Mouse (Mus musculus): ENCODE results near the gene Duox1. TPM values are rescaled to one million over a fixed set of nuclear protein-coding genes. Genes with fewer than 3 reads are reported as not detected.

The Duox1 gene
- polyA plus RNA-seq, 1 experiment: 0.10 TPM

- TF ChIP-seq TCF12 (IDR thresholded peaks at IDR 0.05; ENCODE audit: insufficient read depth, poor library complexity, severe bottlenecking): no peak
- TF ChIP-seq TCF3 (IDR thresholded peaks at IDR 0.05; ENCODE audit: insufficient read length, low read depth): no peak
- TF ChIP-seq MYOD1 (IDR thresholded peaks at IDR 0.05; ENCODE audit: control insufficient read depth in 1 of 3, insufficient read length in 2 of 3, low read depth in 2 of 3): peak in 2 of 3 experiments; percentile 53 to 58
- no peak within 1 kb of the TSS for H3K4me3 ChIP-seq
- no peak within 1 kb of the TSS for H3ac ChIP-seq (ENCODE audit: control insufficient read depth, insufficient read length)
Observed at GRCm38 (mm10) chr2:122298596-122299490, 16.6 kb upstream of the Duox1 start, which contains the start of gene Duoxa2. Gene Duoxa2 (plus strand): TSS chr2:122298900.

GRCm38 (mm10) chr2:122299911-122300655, 15.4 kb upstream of the Duox1 start:
- no peaks in the 10 kb centered on the region for H3K36me3 ChIP-seq (ENCODE audit: control insufficient read depth, insufficient read depth)
- H3K27me3 ChIP-seq (ENCODE audit: control insufficient read depth, insufficient read depth, insufficient read length): peaks cover 13% of the 10 kb centered on the region
- TF ChIP-seq SRF (IDR thresholded peaks at IDR 0.05; ENCODE audit: control insufficient read depth, insufficient read length, low read depth) (no peak), E2F4 (IDR thresholded peaks at IDR 0.05; ENCODE audit: insufficient read depth) (no peak), MYOG (IDR thresholded peaks at IDR 0.05; ENCODE audit: control insufficient read depth in 1 of 3, insufficient read depth in 1 of 3, insufficient read length in 2 of 3, low read depth in 2 of 3) (no peak), MYOD1 (IDR thresholded peaks at IDR 0.05; ENCODE audit: control insufficient read depth in 1 of 3, insufficient read length in 2 of 3, low read depth in 2 of 3) (no peak), POLR2AphosphoS2 (IDR thresholded peaks at IDR 0.05; ENCODE audit: insufficient read length, low read depth) (no peak), CEBPB (IDR thresholded peaks at IDR 0.05; ENCODE audit: insufficient read depth, poor library complexity, severe bottlenecking) (no peak), USF1 (IDR thresholded peaks at IDR 0.05; ENCODE audit: low read depth) (no peak), TCF12 (IDR thresholded peaks at IDR 0.05; ENCODE audit: insufficient read depth, poor library complexity, severe bottlenecking) (no peak), MAX (IDR thresholded peaks at IDR 0.05; ENCODE audit: low read depth) (no peak), REST (IDR thresholded peaks at IDR 0.05; ENCODE audit: insufficient read depth, insufficient read length) (no peak), TCF3 (IDR thresholded peaks at IDR 0.05; ENCODE audit: insufficient read length, low read depth) (no peak), POLR2A (IDR thresholded peaks at IDR 0.05; ENCODE audit: insufficient read length, low read depth) (no peak)
- no peak overlapping the region for H3K4me3 ChIP-seq
- H3ac ChIP-seq (ENCODE audit: control insufficient read depth, insufficient read length): no peak overlapping the region
- no peak overlapping the region for H3K4me2 ChIP-seq (ENCODE audit: low read depth)
- H3K79me2 ChIP-seq (ENCODE audit: control insufficient read depth, insufficient read depth): no peaks in the 10 kb centered on the region

More at GRCm38 (mm10) chr2:122298596-122299490, 16.6 kb upstream of the Duox1 start, which contains the start of gene Duoxa2:
- H3K36me3 ChIP-seq (ENCODE audit: control insufficient read depth, insufficient read depth): no peaks in the 10 kb centered on the region
- peak within 1 kb of the TSS; percentile 67 for H3K4me2 ChIP-seq (ENCODE audit: low read depth)
- H3K79me2 ChIP-seq (ENCODE audit: control insufficient read depth, insufficient read depth): no peaks in the 10 kb centered on the region
- peaks cover 13% of the 10 kb centered on the region for H3K27me3 ChIP-seq (ENCODE audit: control insufficient read depth, insufficient read depth, insufficient read length)

DNA sequence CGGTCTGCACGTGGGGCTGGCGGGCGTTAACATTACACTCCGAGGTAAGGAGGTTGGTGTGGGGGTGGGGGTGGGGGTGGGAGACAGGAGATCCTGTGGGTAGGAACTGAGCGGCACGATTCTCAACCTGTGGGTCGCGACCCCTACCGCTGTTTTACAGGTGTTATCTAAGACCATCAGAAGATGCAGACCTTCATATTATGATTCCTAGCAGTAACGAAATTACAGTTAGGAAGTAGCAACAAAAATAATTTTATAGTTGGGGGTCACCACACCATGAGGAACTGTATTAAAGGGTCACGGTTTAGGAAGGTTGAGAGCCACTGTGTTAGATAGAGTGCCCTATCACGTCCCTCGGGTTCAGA, 14.8 kb upstream of the Duox1 start:
- H3ac ChIP-seq (ENCODE audit: control insufficient read depth, insufficient read length): no peak overlapping the region
- TF ChIP-seq CEBPB (IDR thresholded peaks at IDR 0.05; ENCODE audit: insufficient read depth, poor library complexity, severe bottlenecking) (no peak), SRF (IDR thresholded peaks at IDR 0.05; ENCODE audit: control insufficient read depth, insufficient read length, low read depth) (no peak), REST (IDR thresholded peaks at IDR 0.05; ENCODE audit: insufficient read depth, insufficient read length) (no peak), TCF3 (IDR thresholded peaks at IDR 0.05; ENCODE audit: insufficient read length, low read depth) (no peak), POLR2AphosphoS2 (IDR thresholded peaks at IDR 0.05; ENCODE audit: insufficient read length, low read depth) (no peak), E2F4 (IDR thresholded peaks at IDR 0.05; ENCODE audit: insufficient read depth) (no peak), TCF12 (IDR thresholded peaks at IDR 0.05; ENCODE audit: insufficient read depth, poor library complexity, severe bottlenecking) (no peak), MAX (IDR thresholded peaks at IDR 0.05; ENCODE audit: low read depth) (no peak), POLR2A (IDR thresholded peaks at IDR 0.05; ENCODE audit: insufficient read length, low read depth) (no peak), MYOD1 (IDR thresholded peaks at IDR 0.05; ENCODE audit: control insufficient read depth in 1 of 3, insufficient read length in 2 of 3, low read depth in 2 of 3) (no peak), MYOG (IDR thresholded peaks at IDR 0.05; ENCODE audit: control insufficient read depth in 1 of 3, insufficient read depth in 1 of 3, insufficient read length in 2 of 3, low read depth in 2 of 3) (no peak)
- no peaks in the 10 kb centered on the region for H3K79me2 ChIP-seq (ENCODE audit: control insufficient read depth, insufficient read depth)
- no peak overlapping the region for H3K4me2 ChIP-seq (ENCODE audit: low read depth)
- no peak overlapping the region for H3K4me3 ChIP-seq
- peaks cover 13% of the 10 kb centered on the region for H3K27me3 ChIP-seq (ENCODE audit: control insufficient read depth, insufficient read depth, insufficient read length)
- H3K36me3 ChIP-seq (ENCODE audit: control insufficient read depth, insufficient read depth): no peaks in the 10 kb centered on the region

DNA sequence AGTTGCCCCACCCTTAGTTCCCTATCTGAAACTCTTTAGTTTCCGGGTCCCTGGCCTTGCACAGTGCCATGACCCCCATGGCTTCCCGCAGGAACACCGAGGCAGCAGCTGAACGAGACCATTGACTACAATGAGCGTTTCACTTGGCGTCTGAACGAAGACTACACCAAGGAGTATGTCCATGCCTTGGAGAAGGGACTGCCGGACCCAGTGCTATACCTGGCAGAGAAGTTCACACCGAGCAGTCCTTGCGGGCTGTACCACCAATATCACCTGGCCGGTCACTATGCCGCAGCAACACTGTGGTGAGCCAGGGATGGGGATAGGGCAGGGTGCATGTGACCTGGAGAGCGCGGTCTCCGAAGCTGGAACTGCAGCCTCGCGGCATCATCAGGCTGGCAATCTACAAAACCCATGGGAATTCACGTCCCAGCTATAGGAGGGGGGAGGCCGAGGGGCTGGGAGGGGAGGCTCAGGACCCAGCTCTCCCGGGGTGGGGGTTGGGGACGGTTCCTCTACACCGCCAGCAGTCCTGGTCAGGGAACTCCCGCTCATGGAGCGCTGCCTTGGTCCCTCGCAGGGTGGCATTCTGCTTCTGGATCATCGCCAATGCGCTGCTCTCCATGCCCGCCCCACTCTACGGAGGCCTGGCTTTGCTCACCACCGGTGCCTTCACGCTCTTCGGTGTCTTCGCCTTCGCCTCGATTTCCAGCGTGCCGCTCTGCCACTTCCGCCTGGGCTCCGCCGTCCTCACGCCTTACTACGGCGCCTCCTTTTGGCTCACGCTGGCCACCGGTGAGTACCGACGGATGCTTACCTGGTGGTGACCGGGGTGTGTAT, 14.2 kb upstream of the Duox1 start:
- TF ChIP-seq TCF3 (IDR thresholded peaks at IDR 0.05; ENCODE audit: insufficient read length, low read depth): no peak
- no peak for TF ChIP-seq TCF12 (IDR thresholded peaks at IDR 0.05; ENCODE audit: insufficient read depth, poor library complexity, severe bottlenecking)
- no peak for TF ChIP-seq SRF (IDR thresholded peaks at IDR 0.05; ENCODE audit: control insufficient read depth, insufficient read length, low read depth)
- TF ChIP-seq E2F4 (IDR thresholded peaks at IDR 0.05; ENCODE audit: insufficient read depth): no peak
- no peak for TF ChIP-seq MYOD1 (IDR thresholded peaks at IDR 0.05; ENCODE audit: control insufficient read depth in 1 of 3, insufficient read length in 2 of 3, low read depth in 2 of 3)
- no peak for TF ChIP-seq MYOG (IDR thresholded peaks at IDR 0.05; ENCODE audit: control insufficient read depth in 1 of 3, insufficient read depth in 1 of 3, insufficient read length in 2 of 3, low read depth in 2 of 3)
- TF ChIP-seq MAX (IDR thresholded peaks at IDR 0.05; ENCODE audit: low read depth): no peak
- no peak for TF ChIP-seq POLR2AphosphoS2 (IDR thresholded peaks at IDR 0.05; ENCODE audit: insufficient read length, low read depth)
- no peak for TF ChIP-seq USF1 (IDR thresholded peaks at IDR 0.05; ENCODE audit: low read depth)
- TF ChIP-seq POLR2A (IDR thresholded peaks at IDR 0.05; ENCODE audit: insufficient read length, low read depth): no peak
- TF ChIP-seq CEBPB (IDR thresholded peaks at IDR 0.05; ENCODE audit: insufficient read depth, poor library complexity, severe bottlenecking): no peak
- no peak for TF ChIP-seq REST (IDR thresholded peaks at IDR 0.05; ENCODE audit: insufficient read depth, insufficient read length)
- no peaks in the 10 kb centered on the region for H3K36me3 ChIP-seq (ENCODE audit: control insufficient read depth, insufficient read depth)
- peaks cover 13% of the 10 kb centered on the region for H3K27me3 ChIP-seq (ENCODE audit: control insufficient read depth, insufficient read depth, insufficient read length)
- no peak overlapping the region for H3K4me2 ChIP-seq (ENCODE audit: low read depth)
- H3K4me3 ChIP-seq: no peak overlapping the region
- H3ac ChIP-seq (ENCODE audit: control insufficient read depth, insufficient read length): no peak overlapping the region
- H3K79me2 ChIP-seq (ENCODE audit: control insufficient read depth, insufficient read depth): no peaks in the 10 kb centered on the region

Measured in myocyte (in vitro differentiated cells).